Mouse (Mus musculus) heart, postnatal 0 days (tissue): Measurements from ENCODE around the gene Nt5m.

Experiments
- CTCF ChIP-seq: IDR thresholded peaks from 2 replicates; pipeline ENCODE4 v1.5.1; 2016; ENCODE audit warnings: antibody characterized with exemption, control low read depth, low read depth
- EP300 ChIP-seq: IDR thresholded peaks from 2 replicates; pipeline ENCODE4 v1.6.1; 2016; ENCODE audit warnings: antibody characterized with exemption, low read depth

DNA sequence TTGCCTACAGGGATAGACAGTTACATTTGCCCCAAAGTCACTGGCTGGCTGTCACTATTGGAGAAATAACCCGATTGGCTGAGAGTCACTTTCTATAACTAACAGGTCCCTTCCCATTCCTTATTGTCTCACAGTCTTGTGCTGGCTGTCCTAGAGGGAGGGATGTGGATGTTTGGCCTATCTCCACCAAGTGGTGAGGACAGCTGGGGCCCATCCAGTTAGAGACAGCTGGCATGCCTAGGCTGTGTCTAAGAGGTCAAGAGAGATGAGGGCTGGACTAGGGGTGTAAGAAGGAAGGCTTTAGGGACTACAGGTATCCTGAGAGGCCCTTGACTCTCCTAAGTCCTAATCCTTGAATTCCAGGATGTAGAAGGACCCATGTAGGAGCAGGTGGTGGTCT, 72.3 kb downstream of the Nt5m start:
- TF ChIP-seq CTCF = no peak
- no peak for TF ChIP-seq EP300
